Mouse (Mus musculus) testis, adult 2 months (tissue): ENCODE results near the gene Amacr.

Experiments
- CTCF ChIP-seq: fragments of 200-500 bp; IDR thresholded peaks from 2 replicates; pipeline ENCODE4 v1.5.1; 2012; ENCODE audit warnings: low read depth, mild to moderate bottlenecking, inconsistent platforms, low read length, moderate library complexity; ENCODE audit not compliant: control insufficient read depth, insufficient read depth, insufficient replicate concordance
- POLR2A ChIP-seq: fragments of 200-500 bp; IDR thresholded peaks from 2 replicates; pipeline ENCODE4 v1.6.1; 2012; ENCODE audit warnings: low read depth, mild to moderate bottlenecking, inconsistent platforms, low read length, moderate library complexity; ENCODE audit not compliant: control insufficient read depth

- no peak for TF ChIP-seq CTCF
- no peak for TF ChIP-seq POLR2A
Observed at GRCm38 (mm10) chr15:11042828-11043227, 61.3 kb downstream of the Amacr start.
